Mouse (Mus musculus): Measurements from ENCODE around the gene Mrpl45.
"Not testable (repeated sequence)": the region's sequence is repeated elsewhere in the genome, so short reads cannot be mapped to it uniquely, and the experiment has no call there.

Gene Mrpl45

GRCm38 (mm10) chr11:97355247-97355646 is 39.7 kb downstream of the Mrpl45 start:
- TF ChIP-seq NANOG (IDR thresholded peaks at IDR 0.05; ENCODE audit: borderline replicate concordance, low read length) (no peak), POU5F1 (IDR thresholded peaks at IDR 0.05; ENCODE audit: borderline replicate concordance, low read length) (no peak), CTCF (conservative IDR thresholded peaks at IDR 0.05; ENCODE audit: low read length) (no peak)
- Histone ChIP-seq H3K4me1 (replicated peaks; ENCODE audit: low read depth, low read length) (peaks cover 44% of the 10 kb centered on the region), H3K27me3 (ENCODE audit: insufficient read depth, low read length) (0 out of 2 replicates have a peak, but pooled peaks cover 4% of the 10 kb centered on the region), H3K36me3 (ENCODE audit: insufficient read depth, low read length) (no peaks in the 10 kb centered on the region), H3K9me3 (ENCODE audit: low read length) (no peaks in the 10 kb centered on the region), H3K4me3 (replicated peaks; ENCODE audit: low read length) (no peak overlapping the region)

- peaks cover 34% of the 10 kb centered on the region for H3K4me1 ChIP-seq (replicated peaks; ENCODE audit: low read depth, low read length)
- H3K36me3 ChIP-seq (ENCODE audit: insufficient read depth, low read length); H3K27me3 ChIP-seq (ENCODE audit: insufficient read depth, low read length); H3K4me3 ChIP-seq (replicated peaks; ENCODE audit: low read length); H3K9me3 ChIP-seq (ENCODE audit: low read length): not testable (repeated sequence)
- peak; percentile 54 for TF ChIP-seq CTCF (conservative IDR thresholded peaks at IDR 0.05; ENCODE audit: low read length)
These were observed 42.1 kb downstream of the Mrpl45 start for GRCm38 (mm10) chr11:97357663-97358062.

DNA sequence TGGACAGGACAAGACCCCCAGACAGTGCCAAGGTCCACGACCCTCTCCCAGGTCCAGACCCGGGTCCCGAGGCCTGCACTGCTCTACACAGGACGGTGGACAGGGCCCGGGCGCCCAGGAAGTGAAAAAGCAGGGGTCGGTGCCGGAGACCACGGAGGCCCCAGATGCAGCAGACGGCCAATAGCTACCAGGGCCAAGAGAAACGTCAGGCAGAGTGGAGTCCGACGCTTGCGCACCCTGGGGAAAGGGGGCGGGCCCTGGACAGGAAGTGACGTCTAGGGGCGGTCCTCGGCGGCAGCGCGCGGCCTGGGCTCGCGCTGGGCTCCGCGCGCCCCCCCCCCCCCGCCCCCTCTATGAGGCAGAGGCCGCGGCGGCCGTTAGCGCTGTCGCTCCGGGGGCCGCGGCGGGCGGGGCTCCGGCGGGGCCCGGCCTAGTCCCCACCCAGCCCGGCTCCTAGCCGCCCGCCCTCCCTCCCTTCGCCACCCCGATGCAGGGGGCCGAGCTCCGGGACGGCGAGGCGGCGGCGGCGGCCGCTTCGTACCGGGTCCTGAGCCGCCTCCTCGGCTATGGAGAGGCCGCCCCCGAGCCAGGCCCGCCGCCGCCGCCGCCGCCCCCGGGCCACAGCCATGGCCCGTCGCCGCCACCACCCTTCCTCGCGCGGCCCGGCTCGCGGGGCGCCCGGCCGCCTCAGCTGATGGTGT is 46.6 kb downstream of the Mrpl45 start, which contains the start of gene Socs7:
TSS of gene Socs7 (plus strand) at position 604 of the 701 bp plus-strand sequence.
- H3K4me3 ChIP-seq (replicated peaks; ENCODE audit: low read length), result peak within 1 kb of the TSS; percentile 91
- H3K4me1 ChIP-seq (replicated peaks; ENCODE audit: low read depth, low read length), result peaks cover 37% of the 10 kb centered on the region
- TF ChIP-seq CTCF (conservative IDR thresholded peaks at IDR 0.05; ENCODE audit: low read length) (no peak), NANOG (IDR thresholded peaks at IDR 0.05; ENCODE audit: borderline replicate concordance, low read length) (no peak), POU5F1 (IDR thresholded peaks at IDR 0.05; ENCODE audit: borderline replicate concordance, low read length) (no peak)

DNA sequence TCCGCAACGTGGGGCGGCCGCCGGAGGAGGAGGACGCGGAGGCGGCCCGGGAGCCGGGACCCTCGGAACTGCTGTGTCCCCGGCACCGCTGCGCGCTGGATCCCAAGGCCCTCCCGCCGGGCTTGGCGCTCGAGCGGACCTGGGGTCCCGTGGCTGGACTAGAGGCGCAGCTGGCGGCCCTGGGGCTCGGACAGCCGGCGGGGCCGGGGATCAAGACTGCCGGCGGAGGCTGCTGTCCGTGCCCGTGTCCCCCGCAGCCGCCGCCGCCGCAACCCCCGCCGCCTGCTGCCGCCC is 47.1 kb downstream of the Mrpl45 start:
- peaks cover 40% of the 10 kb centered on the region for H3K4me1 ChIP-seq (replicated peaks; ENCODE audit: low read depth, low read length)
- TF ChIP-seq NANOG (IDR thresholded peaks at IDR 0.05; ENCODE audit: borderline replicate concordance, low read length), result no peak
- no peak for TF ChIP-seq POU5F1 (IDR thresholded peaks at IDR 0.05; ENCODE audit: borderline replicate concordance, low read length)
- no peak for TF ChIP-seq CTCF (conservative IDR thresholded peaks at IDR 0.05; ENCODE audit: low read length)
- peaks cover 12% of the 10 kb centered on the region for H3K27me3 ChIP-seq (ENCODE audit: insufficient read depth, low read length)
- H3K9me3 ChIP-seq (ENCODE audit: low read length), result no peaks in the 10 kb centered on the region
- peak overlapping the region; percentile 91 for H3K4me3 ChIP-seq (replicated peaks; ENCODE audit: low read length)
- peaks cover 16% of the 10 kb centered on the region for H3K36me3 ChIP-seq (ENCODE audit: insufficient read depth, low read length)

More for the DNA sequence above, 46.6 kb downstream of the Mrpl45 start, which contains the start of gene Socs7:
- Histone ChIP-seq H3K9me3 (ENCODE audit: low read length) (no peaks in the 10 kb centered on the region), H3K36me3 (ENCODE audit: insufficient read depth, low read length) (peaks cover 13% of the 10 kb centered on the region), H3K27me3 (ENCODE audit: insufficient read depth, low read length) (peaks cover 12% of the 10 kb centered on the region)

DNA sequence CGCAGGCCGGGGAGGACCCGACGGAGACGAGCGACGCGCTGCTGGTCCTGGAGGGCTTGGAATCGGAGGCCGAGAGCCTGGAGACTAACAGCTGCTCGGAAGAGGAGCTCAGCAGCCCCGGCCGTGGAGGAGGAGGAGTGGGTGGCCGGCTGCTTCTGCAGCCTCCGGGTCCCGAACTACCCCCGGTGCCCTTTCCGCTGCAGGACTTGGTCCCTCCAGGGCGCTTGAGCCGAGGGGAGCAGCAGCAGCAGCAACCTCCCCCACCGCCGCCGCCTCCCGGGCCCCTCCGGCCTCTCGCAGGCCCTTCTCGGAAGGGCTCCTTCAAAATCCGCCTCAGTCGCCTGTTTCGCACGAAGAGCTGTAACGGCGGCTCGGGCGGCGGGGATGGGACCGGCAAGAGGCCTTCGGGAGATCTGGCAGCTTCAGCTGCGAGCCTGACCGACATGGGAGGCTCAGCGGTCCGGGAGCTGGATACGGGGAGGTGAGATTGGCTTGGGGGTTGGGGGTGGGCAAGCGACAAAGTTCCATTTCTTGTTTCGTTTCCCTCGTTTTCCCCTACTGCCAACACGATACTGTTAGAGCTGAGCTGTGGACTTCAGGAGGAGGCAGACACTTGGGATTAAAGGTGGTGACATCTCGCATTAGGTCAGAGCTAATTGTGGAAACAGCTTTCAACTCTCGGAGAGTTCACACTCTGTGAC is 47.6 kb downstream of the Mrpl45 start:
- H3K36me3 ChIP-seq (ENCODE audit: insufficient read depth, low read length), result peaks cover 20% of the 10 kb centered on the region
- H3K9me3 ChIP-seq (ENCODE audit: low read length), result no peaks in the 10 kb centered on the region
- TF ChIP-seq POU5F1 (IDR thresholded peaks at IDR 0.05; ENCODE audit: borderline replicate concordance, low read length), result no peak
- no peak for TF ChIP-seq NANOG (IDR thresholded peaks at IDR 0.05; ENCODE audit: borderline replicate concordance, low read length)
- no peak for TF ChIP-seq CTCF (conservative IDR thresholded peaks at IDR 0.05; ENCODE audit: low read length)
- peaks cover 42% of the 10 kb centered on the region for H3K4me1 ChIP-seq (replicated peaks; ENCODE audit: low read depth, low read length)
- peaks cover 12% of the 10 kb centered on the region for H3K27me3 ChIP-seq (ENCODE audit: insufficient read depth, low read length)
- H3K4me3 ChIP-seq (replicated peaks; ENCODE audit: low read length), result peak overlapping the region; percentile 91

- TF ChIP-seq CTCF (conservative IDR thresholded peaks at IDR 0.05; ENCODE audit: low read length) (no peak), NANOG (IDR thresholded peaks at IDR 0.05; ENCODE audit: borderline replicate concordance, low read length) (no peak), POU5F1 (IDR thresholded peaks at IDR 0.05; ENCODE audit: borderline replicate concordance, low read length) (no peak)
- H3K9me3 ChIP-seq (ENCODE audit: low read length), result no peaks in the 10 kb centered on the region
These were observed 48.1 kb downstream of the Mrpl45 start for GRCm38 (mm10) chr11:97363644-97363995.

DNA sequence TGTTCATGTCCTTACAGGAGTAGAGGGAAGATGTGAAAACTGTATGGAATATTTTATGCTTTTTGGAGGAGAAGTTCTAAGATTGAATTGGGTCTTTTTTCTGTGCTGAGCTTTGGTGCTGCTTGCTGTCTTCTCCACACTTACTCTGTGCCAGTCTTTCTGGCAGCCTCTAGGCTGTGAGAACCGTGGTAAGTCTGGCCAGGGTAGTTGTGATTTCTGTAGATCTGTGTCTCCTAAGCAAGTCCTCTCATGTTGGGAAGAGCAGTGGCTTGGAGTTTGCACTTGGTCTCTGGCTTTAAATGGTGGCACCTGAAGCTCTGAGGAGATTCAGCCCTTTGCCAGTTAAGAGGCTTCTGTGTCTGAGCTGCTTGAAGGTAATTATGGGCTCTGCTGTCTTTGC is 50.0 kb downstream of the Mrpl45 start:
- no peak overlapping the region for H3K4me3 ChIP-seq (replicated peaks; ENCODE audit: low read length)
- peaks cover 44% of the 10 kb centered on the region for H3K4me1 ChIP-seq (replicated peaks; ENCODE audit: low read depth, low read length)
- peaks cover 28% of the 10 kb centered on the region for H3K36me3 ChIP-seq (ENCODE audit: insufficient read depth, low read length)
- peaks cover 12% of the 10 kb centered on the region for H3K27me3 ChIP-seq (ENCODE audit: insufficient read depth, low read length)
- TF ChIP-seq NANOG (IDR thresholded peaks at IDR 0.05; ENCODE audit: borderline replicate concordance, low read length) (no peak), POU5F1 (IDR thresholded peaks at IDR 0.05; ENCODE audit: borderline replicate concordance, low read length) (no peak), CTCF (conservative IDR thresholded peaks at IDR 0.05; ENCODE audit: low read length) (no peak)
- no peaks in the 10 kb centered on the region for H3K9me3 ChIP-seq (ENCODE audit: low read length)

More at GRCm38 (mm10) chr11:97363644-97363995, 48.1 kb downstream of the Mrpl45 start:
- peaks cover 44% of the 10 kb centered on the region for H3K4me1 ChIP-seq (replicated peaks; ENCODE audit: low read depth, low read length)
- H3K27me3 ChIP-seq (ENCODE audit: insufficient read depth, low read length), result peaks cover 12% of the 10 kb centered on the region
- peak overlapping the region; percentile 91 for H3K4me3 ChIP-seq (replicated peaks; ENCODE audit: low read length)
- H3K36me3 ChIP-seq (ENCODE audit: insufficient read depth, low read length), result peaks cover 25% of the 10 kb centered on the region

GRCm38 (mm10) chr11:97368501-97368900 is 53.0 kb downstream of the Mrpl45 start:
- no peaks in the 10 kb centered on the region for H3K9me3 ChIP-seq (ENCODE audit: low read length)
- peaks cover 35% of the 10 kb centered on the region for H3K4me1 ChIP-seq (replicated peaks; ENCODE audit: low read depth, low read length)
- no peak for TF ChIP-seq POU5F1 (IDR thresholded peaks at IDR 0.05; ENCODE audit: borderline replicate concordance, low read length)
- TF ChIP-seq NANOG (IDR thresholded peaks at IDR 0.05; ENCODE audit: borderline replicate concordance, low read length), result no peak
- TF ChIP-seq CTCF (conservative IDR thresholded peaks at IDR 0.05; ENCODE audit: low read length), result no peak
- H3K4me3 ChIP-seq (replicated peaks; ENCODE audit: low read length), result no peak overlapping the region
- H3K36me3 ChIP-seq (ENCODE audit: insufficient read depth, low read length), result peaks cover 35% of the 10 kb centered on the region
- peaks cover 5% of the 10 kb centered on the region for H3K27me3 ChIP-seq (ENCODE audit: insufficient read depth, low read length)
